Mouse (Mus musculus) macrophage (primary cell): Measurements from ENCODE around the gene Smim11. TPM values are rescaled to one million over a fixed set of nuclear protein-coding genes. Genes with fewer than 3 reads are reported as not detected.

Experiments used
- H3K27ac ChIP-seq: fragments of 350-480 bp; formaldehyde crosslinking; 2 replicates; pipeline ENCODE4 v1.9.0; 2021
- H3K36me3 ChIP-seq: fragments of 350-480 bp; formaldehyde crosslinking; 2 replicates; pipeline ENCODE4 v1.9.0; 2021; ENCODE audit errors: inconsistent target
- H3K4me3 ChIP-seq: fragments of 350-480 bp; formaldehyde crosslinking; 2 replicates; pipeline ENCODE4 v1.9.0; 2021; ENCODE audit errors: inconsistent target
- H3K79me2 ChIP-seq: fragments of 350-480 bp; formaldehyde crosslinking; 2 replicates; pipeline ENCODE4 v1.9.0; 2021; ENCODE audit errors: inconsistent target
- WGBS: methylation state at CpG from one replicate; pipeline ENCODE4 v1.1.7; 2026; ENCODE audit warnings: inconsistent platforms; ENCODE audit not compliant: missing documents; 5-methylcytosine and 5-hydroxymethylcytosine counted together
- polyA plus RNA-seq: library from polyadenylated mRNA; stranded (reverse); fragments of 250-400 nt; gene quantifications from 3 replicates; pipeline ENCODE4 v1.2.4, GENCODE M21; 2018; ENCODE audit warnings: inconsistent platforms

Gene Smim11
- polyA plus RNA-seq, 1 experiment from 2014 or later, result 76.0 TPM

DNA sequence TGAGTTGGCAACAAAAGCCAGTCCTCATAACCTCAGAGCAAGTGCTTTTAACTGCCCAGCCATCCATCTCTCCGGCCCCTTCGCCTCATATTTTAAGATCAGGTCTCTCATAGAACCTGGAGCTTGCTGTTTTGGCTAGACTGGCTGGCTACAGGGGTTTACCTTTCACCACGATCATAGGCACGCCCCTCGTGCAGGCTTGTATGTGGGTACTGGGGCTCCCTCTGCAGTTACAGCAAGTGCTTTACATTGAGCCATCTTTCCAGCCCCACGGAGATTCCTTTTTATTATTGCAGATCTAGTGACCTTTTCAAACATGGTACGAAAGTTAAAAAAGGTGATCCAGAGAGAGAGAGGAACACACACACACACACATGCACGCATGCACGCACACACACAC is 33.5 kb downstream of the Smim11 start:
- WGBS, result 64% methylated on average over 8 of the region's 9 CpGs
- no peak overlapping the region for H3K4me3 ChIP-seq
- H3K27ac ChIP-seq, result no peak overlapping the region
- H3K79me2 ChIP-seq, result no peaks in the 10 kb centered on the region
- no peaks in the 10 kb centered on the region for H3K36me3 ChIP-seq

DNA sequence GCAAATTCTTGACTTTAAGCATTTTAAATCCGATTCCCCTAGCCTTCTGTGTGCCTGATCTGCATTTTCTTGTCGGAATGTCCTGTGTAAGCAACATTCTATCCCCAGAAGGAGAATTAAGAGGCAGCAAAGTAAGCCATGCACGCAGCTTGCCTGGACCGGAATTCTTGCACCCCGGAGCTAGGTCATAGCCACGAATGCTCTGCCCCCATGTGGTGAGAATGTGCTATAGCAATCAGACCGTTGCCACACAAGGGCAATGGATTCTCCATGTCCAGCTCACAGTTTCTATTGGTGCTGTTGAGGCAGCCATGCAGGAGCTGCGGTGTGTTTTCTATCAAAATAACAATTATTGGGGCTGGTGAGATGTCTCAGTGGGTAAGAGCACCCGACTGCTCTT is 35.2 kb downstream of the Smim11 start:
- H3K27ac ChIP-seq, result no peak overlapping the region
- H3K4me3 ChIP-seq, result no peak overlapping the region
- 10% methylated on average over 9 of the region's 9 CpGs for WGBS
- H3K36me3 ChIP-seq, result no peaks in the 10 kb centered on the region
- no peaks in the 10 kb centered on the region for H3K79me2 ChIP-seq

DNA sequence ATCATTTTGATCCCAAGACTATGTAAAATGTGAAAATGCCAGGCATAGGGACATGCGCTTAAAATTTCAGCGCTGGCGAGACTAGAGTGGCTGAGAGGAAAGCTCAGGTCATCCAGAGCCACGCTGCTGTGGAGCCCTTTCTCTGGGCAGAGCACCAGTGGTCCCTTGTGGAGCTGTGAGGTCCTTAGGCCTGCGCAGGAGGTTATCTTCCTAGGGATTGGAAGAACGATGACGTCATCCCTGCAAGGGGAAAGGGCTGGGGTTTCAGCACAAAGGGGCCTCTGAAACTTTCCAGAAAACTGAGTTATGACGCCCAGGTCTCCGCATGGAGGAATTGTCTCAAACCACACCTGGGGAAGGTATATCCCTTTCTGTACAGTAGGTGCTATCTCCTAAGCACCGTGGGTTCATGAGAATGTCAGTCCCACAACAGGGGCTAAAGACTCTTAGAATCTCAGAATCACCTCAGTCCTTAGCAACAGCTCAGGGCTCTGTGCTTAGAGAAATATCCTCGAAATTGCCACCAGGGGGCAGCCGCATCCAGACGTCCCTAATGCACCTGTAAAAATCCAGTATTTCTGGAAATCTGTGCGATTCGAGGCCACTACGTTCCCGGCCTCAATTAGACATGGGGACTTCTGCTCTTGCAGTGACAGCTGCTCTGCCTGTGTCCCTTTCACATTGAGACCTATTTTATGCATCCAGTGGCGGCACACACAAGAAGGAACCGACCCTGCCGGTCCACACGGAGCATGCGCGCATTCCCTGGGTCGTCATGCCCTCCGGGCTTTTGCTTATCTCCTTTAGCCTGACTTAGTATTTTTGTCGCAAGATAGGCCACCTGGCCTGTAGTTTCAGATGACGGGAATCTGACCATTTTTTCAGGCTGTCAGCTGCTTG is 39.8 kb downstream of the Smim11 start:
- Histone ChIP-seq H3K27ac (no peak overlapping the region), H3K79me2 (no peaks in the 10 kb centered on the region), H3K36me3 (no peaks in the 10 kb centered on the region), H3K4me3 (no peak overlapping the region)
- WGBS, result 33% methylated on average over 27 of the region's 27 CpGs

DNA sequence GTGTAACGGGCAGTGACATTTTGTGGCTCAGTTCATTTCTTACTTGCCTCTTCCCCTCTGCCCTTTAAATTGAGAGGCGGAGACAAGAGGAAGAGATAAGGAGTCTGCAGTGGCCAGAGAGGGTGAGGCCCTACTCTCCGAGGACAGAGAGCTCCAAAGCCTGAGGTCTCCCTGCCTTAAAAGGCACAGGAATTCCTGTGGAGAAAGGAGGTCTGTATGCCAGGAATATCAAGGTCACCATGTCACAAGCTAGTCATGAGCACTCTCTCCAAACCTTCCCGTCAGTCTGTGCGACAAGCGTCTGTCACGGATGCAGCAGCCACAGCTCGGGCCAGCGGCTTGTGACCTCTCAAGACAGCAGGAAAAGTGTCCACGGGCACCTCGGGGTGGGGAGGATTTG is 44.1 kb downstream of the Smim11 start:
- no peaks in the 10 kb centered on the region for H3K79me2 ChIP-seq
- no peak overlapping the region for H3K27ac ChIP-seq
- 74% methylated on average over 11 of the region's 11 CpGs for WGBS
- no peaks in the 10 kb centered on the region for H3K36me3 ChIP-seq
- no peak overlapping the region for H3K4me3 ChIP-seq

DNA sequence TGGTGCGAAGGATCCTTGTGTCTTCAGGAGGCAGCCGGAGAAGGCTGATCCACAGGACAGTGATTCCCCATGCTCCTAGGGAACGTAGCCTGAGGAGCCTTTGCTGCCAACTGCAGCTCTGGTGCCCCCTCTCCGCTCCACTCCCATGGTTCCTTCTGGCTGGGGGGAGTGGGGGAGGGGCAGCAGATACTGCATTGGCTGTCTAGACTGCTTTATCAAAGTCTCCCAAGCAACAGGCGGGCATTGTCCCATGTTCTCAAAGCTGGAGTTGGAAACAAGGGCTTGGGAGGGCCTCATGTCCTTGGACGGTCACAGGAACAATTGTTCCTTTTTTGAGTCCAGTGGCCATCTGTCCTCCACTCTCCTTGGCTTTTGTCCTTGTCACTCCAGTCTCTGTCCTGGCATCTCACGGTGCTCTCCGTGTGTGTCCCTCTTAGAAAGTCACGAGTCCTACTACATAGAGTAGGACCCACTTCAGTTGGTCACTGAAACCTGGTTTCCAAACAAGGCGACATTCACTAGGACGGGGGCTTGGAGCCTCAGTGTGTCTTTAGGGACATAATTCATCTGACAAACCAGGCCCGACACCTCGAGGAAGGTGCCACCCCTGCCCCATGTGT is 45.3 kb downstream of the Smim11 start:
- 87% methylated on average over 13 of the region's 13 CpGs for WGBS
- no peaks in the 10 kb centered on the region for H3K79me2 ChIP-seq
- H3K27ac ChIP-seq, result no peak overlapping the region
- H3K36me3 ChIP-seq, result no peaks in the 10 kb centered on the region
- no peak overlapping the region for H3K4me3 ChIP-seq

DNA sequence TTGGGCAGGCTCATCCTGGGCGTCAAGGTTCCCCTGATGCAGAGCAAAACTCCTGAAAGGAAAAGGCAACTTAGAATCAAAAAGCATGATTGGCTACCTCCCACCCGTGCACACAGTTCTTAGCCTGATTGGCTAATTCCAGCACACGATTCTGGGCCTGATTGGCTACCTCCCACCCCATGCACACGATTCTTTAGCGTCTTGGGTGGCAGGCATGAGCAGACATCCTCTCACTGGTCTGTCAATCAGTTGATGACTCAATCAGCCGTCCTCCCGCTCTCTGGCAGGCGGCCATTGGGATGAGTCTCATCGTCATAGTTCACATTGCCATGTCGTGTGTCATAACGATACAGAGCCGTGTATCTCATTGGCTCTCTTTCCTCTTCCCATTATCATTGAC is 47.9 kb downstream of the Smim11 start:
- Histone ChIP-seq H3K79me2 (no peaks in the 10 kb centered on the region), H3K27ac (no peak overlapping the region), H3K36me3 (no peaks in the 10 kb centered on the region), H3K4me3 (no peak overlapping the region)
- 88% methylated on average over 12 of the region's 12 CpGs for WGBS

DNA sequence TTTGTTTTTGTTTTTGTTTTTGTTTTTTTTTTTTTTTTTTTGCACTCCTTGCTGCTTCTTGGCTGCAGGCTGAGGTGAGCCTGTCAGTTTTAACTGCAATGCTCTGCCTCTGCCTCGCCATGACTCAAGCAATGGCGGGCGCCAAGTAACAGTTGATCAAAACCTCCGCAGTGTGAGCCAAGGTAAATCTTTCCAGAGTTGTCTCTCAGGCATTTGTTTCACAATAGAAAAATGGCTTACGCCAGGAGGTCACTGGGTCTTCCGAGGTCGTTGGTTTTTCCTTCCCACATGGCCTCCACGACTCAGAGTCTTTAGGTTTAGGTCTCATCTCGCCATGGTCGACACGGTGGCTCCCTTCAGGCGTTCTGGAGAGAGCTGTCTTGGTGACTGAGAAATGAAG is 52.2 kb downstream of the Smim11 start:
- no peaks in the 10 kb centered on the region for H3K36me3 ChIP-seq
- WGBS, result 92% methylated on average over 12 of the region's 12 CpGs
- H3K27ac ChIP-seq, result no peak overlapping the region
- H3K79me2 ChIP-seq, result no peaks in the 10 kb centered on the region
- H3K4me3 ChIP-seq, result no peak overlapping the region

DNA sequence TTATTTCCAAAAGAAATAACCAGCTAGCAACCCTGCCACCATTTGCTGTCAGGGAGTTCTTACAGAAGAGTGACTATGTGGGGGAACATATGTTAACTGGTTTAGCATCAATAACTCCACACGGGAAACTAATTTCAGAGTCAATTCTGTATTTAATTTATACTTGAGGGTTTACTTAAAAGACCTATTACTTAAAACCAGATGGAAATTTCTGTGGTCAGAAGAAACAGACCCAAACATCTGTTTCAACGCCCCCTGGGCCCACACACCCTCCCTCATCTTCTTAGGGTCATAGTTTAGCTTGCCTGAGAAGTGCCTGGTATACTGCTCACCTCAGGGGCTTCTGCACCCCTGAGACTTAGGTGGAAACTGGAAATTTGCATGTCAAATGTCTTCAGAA is 52.8 kb downstream of the Smim11 start:
- no peaks in the 10 kb centered on the region for H3K36me3 ChIP-seq
- no peaks in the 10 kb centered on the region for H3K79me2 ChIP-seq
- no peak overlapping the region for H3K4me3 ChIP-seq
- WGBS, result 70% methylated on average over 2 of the region's 2 CpGs
- H3K27ac ChIP-seq, result no peak overlapping the region

DNA sequence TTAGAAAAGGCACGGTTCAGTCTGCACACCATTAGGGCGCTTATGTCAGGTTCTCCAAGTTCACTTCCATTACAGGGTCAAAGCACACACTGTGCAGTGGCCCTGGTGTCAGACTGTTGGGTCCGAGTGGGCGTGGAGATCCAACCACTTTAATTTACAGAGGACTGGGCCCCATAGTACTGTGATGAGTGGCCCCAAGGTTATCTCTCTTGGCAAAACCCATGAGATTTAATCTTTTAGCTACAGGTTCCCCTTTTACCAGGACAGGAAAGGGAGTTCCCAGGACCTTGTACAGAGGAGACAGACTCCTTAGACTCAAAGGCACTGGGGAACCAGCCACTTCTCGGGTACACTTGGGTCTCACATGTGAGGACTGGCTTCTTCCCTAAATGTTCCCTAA is 54.3 kb downstream of the Smim11 start:
- WGBS, result 37% methylated on average over 5 of the region's 5 CpGs
- no peaks in the 10 kb centered on the region for H3K79me2 ChIP-seq
- H3K27ac ChIP-seq, result no peak overlapping the region
- H3K36me3 ChIP-seq, result no peaks in the 10 kb centered on the region
- no peak overlapping the region for H3K4me3 ChIP-seq

DNA sequence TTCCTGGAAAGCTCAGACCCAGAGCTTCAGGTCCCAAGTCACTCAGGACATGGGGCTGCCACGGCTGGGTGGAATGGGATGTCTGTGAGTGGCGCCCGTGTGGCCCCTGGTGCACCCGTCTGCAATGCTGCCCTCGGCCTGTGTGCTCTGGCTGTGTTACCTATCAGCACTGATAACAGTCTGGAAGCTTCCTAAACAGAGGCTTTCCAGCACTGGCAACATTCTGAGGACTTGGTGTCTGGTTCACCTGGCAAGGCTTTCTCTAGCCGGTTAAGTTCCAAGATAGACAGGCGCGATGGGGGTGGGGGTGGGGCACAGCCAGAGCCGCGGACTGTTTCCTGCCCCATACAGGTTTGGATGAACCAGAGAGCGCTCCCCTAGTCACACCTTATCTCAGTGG is 54.9 kb downstream of the Smim11 start:
- no peaks in the 10 kb centered on the region for H3K36me3 ChIP-seq
- H3K27ac ChIP-seq, result no peak overlapping the region
- 90% methylated on average over 11 of the region's 11 CpGs for WGBS
- no peaks in the 10 kb centered on the region for H3K79me2 ChIP-seq
- no peak overlapping the region for H3K4me3 ChIP-seq

DNA sequence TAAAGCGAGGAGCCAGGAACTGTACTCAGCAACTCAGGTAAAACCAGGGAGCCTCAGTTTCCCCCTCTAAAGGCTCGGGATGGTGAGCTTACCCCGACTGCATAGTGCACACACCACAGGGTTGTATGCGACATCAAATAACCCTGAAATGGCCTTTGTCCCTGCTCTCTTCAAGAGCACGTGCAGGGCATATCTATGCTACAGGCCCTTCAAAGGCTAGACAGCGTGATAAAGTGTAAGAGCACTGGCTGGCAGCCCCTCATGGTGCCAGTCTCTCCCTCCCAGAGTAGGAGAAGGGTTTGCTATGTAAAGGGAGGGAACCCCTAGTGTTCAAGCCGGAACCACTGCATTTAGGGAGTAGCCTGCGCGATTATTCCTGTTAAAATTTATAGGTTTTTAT is 55.9 kb downstream of the Smim11 start:
- no peak overlapping the region for H3K4me3 ChIP-seq
- no peaks in the 10 kb centered on the region for H3K36me3 ChIP-seq
- H3K79me2 ChIP-seq, result no peaks in the 10 kb centered on the region
- H3K27ac ChIP-seq, result no peak overlapping the region
- 91% methylated on average over 9 of the region's 9 CpGs for WGBS

DNA sequence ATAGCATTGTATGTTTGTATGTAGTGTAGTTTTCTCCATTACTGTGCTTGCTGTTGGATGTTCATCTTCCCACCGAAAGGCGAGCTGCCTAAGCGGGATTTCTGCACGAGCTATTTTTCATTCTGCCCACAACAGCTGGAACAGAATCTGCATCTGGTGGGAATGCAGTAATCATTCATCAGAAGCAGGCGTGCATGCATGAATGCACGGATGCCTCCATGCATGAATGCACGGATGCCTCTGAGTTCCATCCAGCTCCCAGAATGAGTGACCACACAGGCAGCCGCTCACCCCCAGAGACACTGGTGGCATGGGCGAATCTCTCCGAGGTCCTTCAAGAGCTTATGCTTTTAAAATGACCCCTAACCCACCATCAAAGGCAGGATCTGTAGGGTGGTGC is 56.5 kb downstream of the Smim11 start:
- H3K79me2 ChIP-seq, result no peaks in the 10 kb centered on the region
- 88% methylated on average over 10 of the region's 10 CpGs for WGBS
- no peak overlapping the region for H3K4me3 ChIP-seq
- no peaks in the 10 kb centered on the region for H3K36me3 ChIP-seq
- H3K27ac ChIP-seq, result no peak overlapping the region

DNA sequence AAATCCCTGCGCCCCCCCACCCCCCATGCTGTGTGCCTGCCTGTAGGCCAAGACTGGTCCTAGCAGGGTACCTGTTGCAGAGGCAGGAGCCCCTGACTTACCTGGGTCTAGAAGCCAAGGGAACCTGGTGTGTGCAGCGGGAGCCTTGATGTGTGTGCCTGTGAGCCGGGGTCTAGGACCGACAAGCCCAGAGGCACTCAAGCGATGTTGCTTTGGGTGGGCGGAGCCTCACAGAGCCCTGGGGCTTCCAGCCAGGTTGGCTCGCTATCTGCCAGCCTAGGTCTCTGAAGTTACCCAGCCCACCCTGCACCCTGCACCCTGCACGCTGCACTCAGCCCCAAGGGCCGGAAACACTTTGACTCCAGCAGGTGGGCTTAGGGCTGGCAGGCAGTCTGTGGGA is 57.6 kb downstream of the Smim11 start:
- Histone ChIP-seq H3K79me2 (no peaks in the 10 kb centered on the region), H3K27ac (no peak overlapping the region), H3K36me3 (no peaks in the 10 kb centered on the region), H3K4me3 (no peak overlapping the region)
- WGBS, result 50% methylated on average over 9 of the region's 9 CpGs

DNA sequence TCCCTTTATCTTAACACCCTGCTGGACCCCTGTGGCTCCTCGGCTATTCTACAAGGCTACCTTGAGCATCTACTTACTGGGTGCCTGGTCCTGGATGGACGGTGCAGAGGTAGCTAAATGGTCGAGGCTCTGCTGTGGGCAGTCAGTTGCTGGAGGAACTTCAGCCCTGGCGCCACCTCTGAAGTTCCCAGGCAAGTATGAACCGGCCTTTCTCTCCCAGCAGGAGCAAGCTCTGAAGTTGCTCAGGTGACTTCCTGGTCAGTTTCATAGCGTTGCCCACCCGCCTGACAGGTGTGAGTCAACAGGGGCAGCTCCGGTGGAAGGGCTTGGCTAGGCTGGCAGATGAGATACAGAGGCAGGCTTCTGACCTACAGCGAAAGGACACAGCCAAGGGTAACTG is 58.1 kb downstream of the Smim11 start, which contains the start of gene Kcne1:
Gene Kcne1 (minus strand): TSS at position 240 of the 400 bp plus-strand sequence.
- H3K36me3 ChIP-seq, result no peaks in the 10 kb centered on the region
- no peak within 1 kb of the TSS for H3K27ac ChIP-seq
- no peak within 1 kb of the TSS for H3K4me3 ChIP-seq
- no peaks in the 10 kb centered on the region for H3K79me2 ChIP-seq
- 78% methylated on average over 9 of the region's 9 CpGs for WGBS

DNA sequence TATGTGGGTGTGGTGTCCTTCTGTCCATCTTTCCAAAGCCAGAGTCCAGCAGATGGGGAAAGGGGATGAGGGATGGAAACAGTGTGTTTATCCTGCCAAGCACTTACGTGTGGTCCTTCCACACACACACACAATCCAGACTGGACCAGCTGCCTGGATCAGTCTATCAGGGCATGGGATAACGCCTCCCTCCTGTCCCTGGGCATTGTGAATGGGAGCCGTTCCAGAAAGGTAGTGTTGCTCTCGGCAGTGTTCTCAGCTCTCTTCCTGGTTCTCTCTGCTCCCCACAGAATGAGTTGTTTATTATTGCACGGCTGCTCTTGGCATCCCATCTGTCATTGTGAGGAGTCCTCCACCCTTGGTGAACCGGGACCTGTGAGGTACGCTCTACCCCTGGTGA is 59.6 kb downstream of the Smim11 start:
- Histone ChIP-seq H3K36me3 (no peaks in the 10 kb centered on the region), H3K27ac (no peak overlapping the region), H3K4me3 (no peak overlapping the region), H3K79me2 (no peaks in the 10 kb centered on the region)
- 88% methylated on average over 7 of the region's 7 CpGs for WGBS
